Mouse (Mus musculus) bone marrow macrophage, adult 2 months (primary cell): ENCODE results near the gene Ctla2a.
"Not testable (repeated sequence)": the region's sequence is repeated elsewhere in the genome, so short reads cannot be mapped to it uniquely, and the experiment has no call there.

Experiments used
- CTCF ChIP-seq: IDR thresholded peaks from 2 replicates; pipeline ENCODE4 v1.5.1; 2012; ENCODE audit warnings: low read depth, mild to moderate bottlenecking, low read length, moderate library complexity
- POLR2A ChIP-seq: IDR thresholded peaks from 2 replicates; pipeline ENCODE4 v1.6.1; 2012; ENCODE audit warnings: mild to moderate bottlenecking, low read depth, low read length, borderline replicate concordance

DNA sequence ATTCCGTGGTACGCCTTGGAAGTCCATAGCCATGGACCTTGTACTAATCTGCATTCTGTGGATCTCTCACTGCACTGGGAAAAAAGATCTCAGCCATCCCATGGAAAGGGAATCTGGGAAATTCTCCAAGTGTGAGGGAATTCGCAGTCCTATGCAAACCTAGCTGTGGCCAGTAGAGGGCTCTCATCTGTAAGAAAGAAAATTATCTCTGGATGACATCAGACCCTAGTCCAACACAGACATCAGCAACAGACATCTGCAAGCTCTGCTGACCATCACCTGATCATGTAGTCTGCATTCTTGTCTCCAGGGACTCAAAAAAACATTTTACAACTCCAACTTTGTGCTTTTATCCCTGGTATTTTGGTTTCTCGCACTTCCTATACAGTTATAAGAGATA, 35.9 kb upstream of the Ctla2a start:
- not testable (repeated sequence) for TF ChIP-seq CTCF, POLR2A
